Mouse (Mus musculus) erythroid progenitor cell, adult 5-6 weeks (primary cell): ENCODE results near the gene Pigk. TPM values are rescaled to one million over a fixed set of nuclear protein-coding genes. Genes with fewer than 3 reads are reported as not detected.

Source experiments
- ATAC-seq: replicated peaks from 2 replicates; pipeline ENCODE4 v1.8.0; 2016; ENCODE audit warnings: moderate number of reproducible peaks, mild to moderate bottlenecking, moderate TSS enrichment, inconsistent platforms; ENCODE audit not compliant: poor library complexity, low FRiP score, severe bottlenecking
- total RNA-seq, 2 experiments: library from RNA; stranded (forward) in 1 of 2; stranded (reverse) in 1 of 2; fragments of 150-400 nt in 1 of 2; fragments of 186-747, 209-891 nt in 1 of 2; gene quantifications; 2 replicates each; pipeline versions ENCODE4 v1.2.3 to v1.2.4; 2015 to 2017; ENCODE audit warnings: low replicate concordance in 2 of 2

Gene Pigk
- total RNA-seq, 2 experiments from 2014 or later = 21.4 to 27.5 TPM

DNA sequence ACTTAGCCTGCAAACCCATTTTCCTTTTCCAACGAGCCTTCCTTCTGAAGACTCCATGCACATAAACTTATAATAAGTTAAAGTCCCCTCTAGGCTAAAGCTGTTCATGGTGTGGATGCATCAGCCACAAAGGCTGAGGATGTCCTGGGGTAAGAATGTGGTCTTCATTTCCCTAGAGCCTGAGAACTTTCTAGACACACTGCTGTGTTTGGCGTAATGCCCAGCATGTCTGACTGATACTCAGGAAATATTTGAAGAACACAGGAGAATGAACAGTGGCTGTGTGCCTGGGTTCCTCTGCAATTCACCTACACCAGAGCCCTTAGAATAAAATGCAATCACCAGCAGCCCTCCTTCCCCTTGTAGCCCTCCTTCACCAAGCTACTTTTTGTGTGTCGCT is 117.5 kb downstream of the Pigk start:
- no peak for ATAC-seq

DNA sequence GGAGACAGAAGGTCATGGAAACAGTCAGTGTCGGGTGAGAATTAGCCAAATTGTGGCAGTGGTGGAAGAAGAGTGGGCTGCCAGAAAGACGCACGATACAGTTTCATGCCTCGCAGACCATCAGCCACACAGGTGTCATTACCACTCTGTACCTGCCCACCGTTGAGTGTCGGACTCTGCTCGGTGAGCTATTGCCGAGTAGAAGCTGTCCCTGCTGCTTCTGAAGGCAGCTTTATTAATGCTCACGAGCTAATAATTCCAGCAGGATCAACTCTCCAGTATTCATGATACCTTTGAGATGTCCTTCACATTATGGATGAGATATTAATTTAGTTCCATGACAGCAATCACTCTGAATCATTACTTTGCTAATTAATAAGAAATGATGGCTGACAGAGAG is 118.1 kb downstream of the Pigk start:
- ATAC-seq = no peak

DNA sequence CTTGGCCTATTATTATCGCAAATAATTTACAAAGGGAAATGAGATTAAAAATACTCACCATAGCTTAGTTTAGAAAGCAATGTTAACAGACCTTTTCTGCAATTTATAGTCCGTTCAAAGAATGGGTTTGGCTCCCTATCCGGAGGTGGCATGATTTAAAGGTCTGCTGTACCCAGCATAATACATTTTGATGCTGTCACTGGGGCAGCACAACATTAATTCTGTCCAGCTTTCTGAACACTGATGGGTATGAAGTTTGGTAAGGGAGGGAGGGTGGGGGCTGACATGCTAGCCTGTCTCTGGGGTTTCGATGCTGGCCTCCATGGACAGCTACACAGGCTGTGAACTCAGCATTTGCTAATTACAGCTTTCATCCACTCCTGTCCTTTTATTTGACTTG is 118.5 kb downstream of the Pigk start:
- no peak for ATAC-seq

DNA sequence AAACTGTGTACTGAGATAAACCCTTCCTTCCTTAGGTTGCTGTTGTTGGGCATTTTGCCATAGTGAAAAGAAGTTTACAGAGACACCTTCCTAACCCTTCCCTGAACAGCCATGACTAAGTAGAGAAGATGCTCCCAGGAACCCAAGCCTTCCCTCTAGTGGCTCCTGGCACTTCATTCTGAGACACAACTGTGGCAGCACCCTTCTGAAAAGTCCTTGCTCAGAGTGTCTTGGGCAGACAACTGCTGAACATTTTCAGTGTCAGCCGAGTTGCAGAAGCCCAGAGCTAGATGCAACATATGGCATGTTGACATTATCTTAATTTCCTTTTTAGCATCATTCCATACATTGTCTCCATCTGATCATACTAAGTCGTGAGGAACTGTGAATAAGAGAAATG is 123.5 kb downstream of the Pigk start:
- no peak for ATAC-seq

DNA sequence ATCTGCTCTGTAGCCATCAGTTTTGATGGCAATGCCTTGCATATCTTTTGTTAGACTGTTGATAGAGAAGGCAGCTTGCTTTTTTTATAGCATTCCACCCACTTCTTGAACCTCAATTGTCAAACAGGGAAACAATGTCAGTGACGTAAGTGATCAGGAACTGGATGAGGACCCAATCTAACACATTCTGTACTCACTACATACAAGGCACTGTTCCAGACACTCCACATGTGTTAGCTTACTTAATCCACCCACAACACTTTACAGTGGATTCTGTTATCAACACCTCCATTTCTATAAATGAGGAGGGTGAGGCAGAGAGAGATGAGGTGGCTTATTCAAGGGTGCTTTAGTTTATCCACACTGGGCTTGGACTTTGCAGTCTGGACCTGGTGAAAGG is 124.0 kb downstream of the Pigk start:
- ATAC-seq = no peak

DNA sequence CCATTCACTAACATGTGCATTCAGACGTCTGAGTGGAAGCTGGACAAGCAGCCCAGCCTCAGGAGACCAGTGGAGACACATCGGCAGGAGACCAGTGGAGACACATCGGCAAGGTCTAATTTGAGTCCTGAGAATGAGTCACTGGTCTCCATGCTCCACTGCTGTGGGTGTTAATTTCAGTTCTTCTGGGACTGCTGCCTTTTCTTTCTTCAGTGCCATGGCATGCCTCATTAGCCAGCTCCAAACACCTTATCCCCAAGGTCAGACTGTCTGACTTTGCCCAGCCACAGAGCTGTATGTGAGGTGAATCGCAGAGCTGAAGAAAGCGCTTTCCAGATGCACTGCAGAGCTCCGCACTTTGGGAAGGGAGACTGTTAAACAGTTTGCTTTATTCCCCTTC is 127.4 kb downstream of the Pigk start:
- ATAC-seq = no peak

DNA sequence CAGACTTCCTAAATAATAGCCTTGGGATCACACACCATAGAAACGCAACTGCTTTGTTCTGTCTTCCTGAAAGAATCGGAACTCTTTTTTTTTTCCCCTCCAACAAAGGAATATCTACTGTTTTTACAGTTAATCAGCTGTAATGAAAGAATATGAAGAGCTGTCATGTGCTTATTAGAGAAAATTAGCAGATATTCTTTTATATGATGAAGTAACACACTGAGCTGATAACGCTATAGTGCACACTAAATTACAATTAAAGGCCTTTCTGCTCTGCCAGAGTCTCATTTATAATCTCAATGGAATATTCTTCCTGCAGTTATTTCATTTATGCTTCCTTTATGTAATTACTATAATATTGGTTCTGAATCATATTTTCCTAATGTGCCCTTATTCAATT is 128.7 kb downstream of the Pigk start:
- ATAC-seq = no peak

DNA sequence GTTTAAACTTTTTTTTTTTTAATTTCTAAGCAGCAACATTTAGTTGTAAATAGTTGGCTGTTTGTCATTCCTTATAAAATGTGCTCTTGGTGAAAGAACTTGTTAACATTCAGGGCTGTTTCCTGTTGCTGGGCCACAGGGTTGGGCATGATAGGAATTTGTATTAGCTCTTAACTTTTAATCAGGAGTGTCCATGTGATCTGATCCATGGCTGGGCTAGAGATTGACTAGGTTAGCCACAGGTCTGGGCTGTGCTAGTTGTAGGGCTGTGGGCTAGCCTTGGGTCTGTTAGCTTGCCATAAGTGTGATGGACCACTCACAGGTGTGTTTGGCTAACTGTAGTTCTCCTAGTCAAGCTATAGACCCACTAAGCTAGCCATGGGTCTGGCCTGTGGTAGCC is 130.0 kb downstream of the Pigk start:
- no peak for ATAC-seq

DNA sequence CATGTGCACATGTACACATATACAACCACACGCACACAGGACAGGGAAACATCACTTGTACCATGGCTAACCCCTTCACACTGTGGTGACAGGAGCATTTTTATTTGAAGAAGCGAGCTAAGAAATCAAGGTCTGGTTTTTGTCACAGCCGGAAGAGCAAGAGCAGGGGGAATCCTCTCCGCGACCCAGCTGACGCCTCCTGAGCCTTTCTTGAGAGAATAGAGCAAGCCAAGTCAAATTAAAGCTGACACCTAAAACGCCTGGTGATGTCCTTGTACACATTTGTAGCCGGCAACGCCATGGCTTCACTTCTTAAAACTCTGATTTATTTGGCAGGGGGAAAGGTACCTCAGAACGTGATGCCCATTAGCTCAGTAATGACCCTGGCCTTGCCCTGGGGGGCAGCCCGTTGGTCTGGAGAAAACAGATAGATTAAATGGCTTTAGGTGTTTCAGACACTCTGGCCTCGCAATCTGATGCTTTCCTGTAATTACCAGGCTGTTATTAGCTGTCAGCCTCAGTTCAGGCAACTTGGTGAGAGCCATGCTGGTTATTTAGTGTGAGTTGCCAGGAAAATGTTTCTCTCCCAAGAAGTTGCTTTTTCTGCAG is 141.2 kb downstream of the Pigk start:
- ATAC-seq = no peak

DNA sequence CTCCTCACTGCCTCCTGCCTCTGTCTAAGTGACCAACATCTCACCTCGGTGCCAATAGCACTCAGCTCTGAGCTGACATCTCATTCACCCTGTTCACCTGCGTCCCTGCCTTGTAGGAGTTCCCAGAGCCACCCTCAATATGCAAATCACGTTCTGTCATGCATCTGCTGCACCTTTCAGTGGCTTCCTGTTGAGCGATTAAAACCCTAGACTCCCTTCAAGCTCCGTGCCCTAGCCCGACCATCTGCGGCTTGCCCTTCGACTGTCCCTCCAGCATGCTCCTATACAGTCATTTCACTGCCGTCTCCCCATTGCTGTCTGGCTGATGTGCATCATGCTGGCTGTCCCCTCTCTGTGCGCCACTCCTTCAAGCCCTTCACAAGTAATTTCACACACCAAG is 142.2 kb downstream of the Pigk start:
- ATAC-seq = no peak

DNA sequence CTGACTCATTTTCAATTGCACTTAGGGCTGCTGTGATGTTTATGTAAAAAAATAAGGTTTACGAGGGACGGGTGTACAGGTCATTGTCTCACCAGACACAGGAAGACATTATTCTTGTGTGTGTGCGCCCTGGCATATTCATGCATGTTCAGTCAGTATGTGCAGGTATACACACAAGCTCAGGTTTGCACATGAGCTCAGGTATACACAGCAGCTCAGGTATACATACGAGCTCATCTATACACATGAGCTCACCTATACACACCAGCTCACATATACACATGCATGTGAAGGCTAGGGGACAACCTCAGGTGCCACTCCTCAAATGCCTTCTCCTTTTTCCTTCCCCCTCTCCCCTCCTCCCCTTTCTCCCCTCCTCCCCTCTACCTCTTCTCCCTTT is 147.6 kb downstream of the Pigk start:
- ATAC-seq = no peak

DNA sequence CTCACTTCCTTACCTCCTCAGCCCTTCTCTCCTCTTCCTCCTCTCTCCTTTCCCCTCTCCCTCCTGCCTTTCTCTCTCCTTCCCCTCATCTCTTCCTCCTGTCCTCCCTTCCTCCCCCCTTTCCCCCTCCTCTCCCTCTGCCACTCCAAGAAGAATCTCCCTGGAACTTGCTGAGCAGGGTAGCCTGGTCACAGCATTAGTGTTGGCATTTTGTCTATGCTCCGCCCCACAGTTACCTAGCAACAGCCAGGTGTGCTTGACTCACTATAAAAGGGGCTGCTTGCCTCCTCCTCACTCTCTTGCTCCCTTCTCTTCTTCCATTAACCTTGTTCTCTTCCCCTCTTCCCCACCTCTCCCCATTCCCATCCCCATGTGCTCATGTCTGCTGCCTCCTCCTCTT is 148.1 kb downstream of the Pigk start:
- ATAC-seq = no peak

DNA sequence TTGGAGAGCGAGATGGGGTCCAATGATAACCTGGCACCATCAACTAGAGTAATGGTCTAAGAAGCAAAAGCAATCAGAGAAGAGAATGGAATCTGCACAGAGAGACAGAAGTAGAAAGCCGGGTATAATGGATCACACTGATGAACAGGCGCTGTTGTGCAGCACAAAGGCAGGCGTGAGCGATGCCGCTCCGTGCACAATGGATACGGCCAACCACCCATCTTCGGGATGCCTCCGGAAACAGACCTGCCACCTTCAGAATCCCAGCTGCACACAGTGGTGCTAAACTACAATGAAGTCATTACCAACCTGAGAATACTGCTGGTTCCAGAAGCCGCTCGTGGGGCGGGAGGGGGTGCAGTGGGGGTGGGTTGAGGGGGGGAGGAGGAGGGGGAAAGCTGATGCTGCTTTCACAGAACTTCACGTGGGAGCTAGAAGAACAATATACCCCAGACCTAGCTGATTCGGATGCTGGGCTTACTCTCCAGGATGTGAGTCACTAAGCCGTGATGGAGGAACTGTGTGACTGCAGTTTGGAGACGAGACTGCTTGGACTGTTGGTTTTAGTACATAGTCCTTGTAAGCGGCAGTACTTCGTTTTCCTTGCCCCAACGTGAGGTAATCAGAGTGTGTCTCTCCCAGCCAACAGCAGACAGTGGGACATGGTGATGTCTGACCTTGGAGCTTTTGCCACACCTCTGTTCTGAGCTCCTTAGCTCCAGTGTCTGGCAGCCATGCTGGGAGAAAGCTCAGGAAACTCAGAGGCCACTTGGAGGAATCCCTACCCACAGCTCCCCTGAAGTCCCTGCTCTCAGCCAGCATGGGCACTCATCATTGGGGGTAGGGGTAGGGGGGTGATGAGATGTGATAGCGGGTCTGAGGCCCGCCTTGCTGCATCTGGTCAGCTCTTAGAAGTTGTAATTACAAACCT is 152.4 kb downstream of the Pigk start:
- ATAC-seq = no peak

DNA sequence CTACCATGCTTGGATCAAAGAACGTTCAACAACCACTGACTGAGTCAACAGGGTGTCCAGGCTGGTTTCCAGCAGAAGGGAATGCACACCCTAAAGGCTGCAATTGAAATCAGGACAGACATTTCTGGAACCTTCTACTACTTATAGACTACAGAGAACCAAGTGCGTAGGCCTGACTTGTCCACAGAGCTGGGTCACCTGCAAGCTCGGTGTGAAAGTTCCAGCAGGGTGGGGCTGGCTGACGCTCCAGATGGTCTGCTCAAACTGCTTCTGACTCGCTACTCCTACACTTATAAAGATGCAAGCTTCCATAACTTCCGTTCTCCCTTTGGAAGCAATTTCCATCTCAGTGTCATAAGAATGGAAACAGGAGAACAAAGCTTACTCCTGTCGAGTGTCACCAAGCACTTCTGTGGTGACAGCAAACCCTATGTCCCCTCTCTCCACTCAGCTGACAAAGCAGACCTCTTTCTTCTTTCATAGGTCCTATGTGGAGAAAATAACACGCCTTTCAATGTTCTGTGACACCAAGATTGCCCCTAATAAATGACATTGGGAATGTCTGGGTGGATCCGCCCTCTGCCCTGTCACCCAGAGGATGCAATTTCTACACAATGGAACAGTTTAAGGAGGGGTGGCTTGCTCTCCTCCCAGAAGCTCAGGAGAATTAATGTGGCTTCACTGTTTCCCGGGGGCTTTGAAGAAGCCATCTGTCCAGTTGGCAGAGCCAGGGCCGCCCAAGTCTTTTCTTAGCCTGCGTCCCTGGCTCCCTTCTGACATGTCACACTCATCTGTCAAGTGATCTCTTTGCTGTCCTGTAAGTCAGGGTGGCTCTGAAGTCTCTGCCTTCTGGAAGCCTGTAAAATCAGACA is 154.0 kb downstream of the Pigk start:
- no peak for ATAC-seq

DNA sequence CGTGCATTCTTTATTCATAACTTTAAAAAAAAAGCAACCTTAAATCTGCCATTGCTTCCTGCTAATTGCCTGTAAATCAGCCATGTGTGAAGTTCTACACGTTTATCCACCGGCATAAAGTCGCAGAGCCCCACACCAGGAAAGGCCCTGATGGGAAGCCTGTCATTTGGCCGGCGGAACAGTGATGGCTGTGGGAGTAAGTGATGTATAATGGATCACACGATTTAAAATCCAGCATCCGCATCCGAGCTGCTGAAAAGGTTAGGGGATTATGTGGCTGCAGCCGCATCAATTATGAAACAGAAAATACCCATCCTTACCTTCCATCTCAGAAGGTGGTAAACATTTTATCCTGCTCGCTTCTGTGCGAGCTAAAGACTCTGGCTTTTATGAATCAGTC is 158.2 kb downstream of the Pigk start:
- ATAC-seq = no peak

DNA sequence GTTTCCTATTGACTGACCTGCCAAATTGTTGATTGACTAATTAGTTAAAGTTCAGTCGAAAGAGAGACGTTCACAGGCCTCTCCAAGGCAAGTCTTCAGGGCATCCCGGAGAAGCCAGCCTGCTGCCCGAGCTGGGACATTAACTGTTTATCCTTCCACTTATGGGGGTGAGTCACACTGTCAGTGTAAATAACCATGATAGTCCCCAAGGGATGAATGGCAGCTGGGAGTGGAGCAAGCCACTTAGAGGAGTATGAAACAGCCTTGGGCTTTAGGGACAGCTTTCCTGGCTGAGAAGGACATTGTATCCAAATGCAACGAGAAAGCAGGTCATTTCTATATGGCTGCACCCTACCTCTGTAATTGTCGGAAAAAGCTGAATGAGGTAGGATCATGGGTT is 158.7 kb downstream of the Pigk start:
- no peak for ATAC-seq

DNA sequence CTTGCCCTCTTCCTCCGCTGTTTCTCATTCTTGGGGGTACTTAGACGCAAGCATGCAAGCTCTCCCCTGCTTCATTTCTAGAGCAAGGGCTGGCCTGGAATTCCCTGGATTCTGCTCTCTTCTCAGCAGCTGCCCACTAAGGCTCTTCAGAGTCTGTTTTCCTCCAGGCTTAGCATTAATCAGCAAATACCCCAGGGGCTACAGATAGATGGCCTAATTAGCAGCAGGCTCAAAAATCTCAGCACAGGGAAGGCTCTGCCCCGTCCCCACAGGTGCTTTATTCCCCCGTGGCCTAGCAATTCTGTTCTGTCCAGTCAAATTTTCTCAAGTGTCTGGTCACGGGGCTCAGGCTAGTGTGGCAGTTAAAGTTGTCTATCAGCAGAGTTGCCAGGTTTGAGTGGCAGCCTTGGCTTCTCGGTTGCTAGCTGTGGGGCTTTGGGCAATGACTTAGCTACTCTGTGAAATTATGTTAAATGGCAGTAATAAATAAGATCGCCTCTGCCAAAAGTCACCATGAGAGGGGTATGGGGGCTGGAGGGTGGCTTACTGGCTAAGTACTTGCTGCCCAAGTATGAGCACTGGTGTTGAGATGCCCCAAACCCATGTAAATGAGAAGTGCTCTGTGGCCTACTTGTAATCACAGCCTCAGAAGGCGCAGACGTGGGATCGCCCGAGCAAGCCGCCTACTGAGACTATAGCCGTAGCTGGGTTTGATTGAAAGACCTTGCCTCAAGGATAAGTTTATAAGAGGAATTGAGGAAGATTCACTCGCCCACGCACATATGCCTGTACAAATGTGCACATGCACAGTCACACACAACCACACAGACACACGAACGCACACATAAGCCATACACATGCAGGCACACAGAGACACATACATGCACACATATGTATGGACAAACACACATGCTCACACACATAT is 160.8 kb downstream of the Pigk start:
- ATAC-seq = no peak

DNA sequence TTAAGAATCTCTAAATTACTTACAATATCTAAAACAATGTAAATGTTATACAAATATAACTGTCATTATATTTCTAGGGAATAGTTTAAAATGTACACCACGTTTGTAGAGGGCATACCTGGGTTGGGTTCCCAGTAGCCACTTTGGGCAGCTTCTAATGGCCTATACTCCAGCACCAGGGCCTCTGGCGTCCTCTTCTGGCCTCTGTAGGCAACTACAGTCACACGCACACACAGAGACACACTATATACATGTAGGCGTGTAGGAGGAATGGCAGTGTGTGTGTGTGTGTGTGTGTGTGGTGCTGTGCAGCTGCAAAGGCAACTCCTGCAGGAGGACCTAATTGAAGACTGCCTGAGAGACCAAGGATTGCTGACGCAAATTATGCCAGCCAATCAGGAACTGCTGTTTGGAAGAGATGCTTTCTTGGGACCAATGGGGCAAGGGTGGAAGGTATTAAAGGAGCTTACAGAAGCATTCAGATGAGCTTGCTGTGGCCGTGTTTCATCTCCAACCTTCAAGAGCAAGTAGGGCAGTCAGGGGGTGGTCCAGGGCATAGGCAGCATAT is 161.9 kb downstream of the Pigk start:
- no peak for ATAC-seq

DNA sequence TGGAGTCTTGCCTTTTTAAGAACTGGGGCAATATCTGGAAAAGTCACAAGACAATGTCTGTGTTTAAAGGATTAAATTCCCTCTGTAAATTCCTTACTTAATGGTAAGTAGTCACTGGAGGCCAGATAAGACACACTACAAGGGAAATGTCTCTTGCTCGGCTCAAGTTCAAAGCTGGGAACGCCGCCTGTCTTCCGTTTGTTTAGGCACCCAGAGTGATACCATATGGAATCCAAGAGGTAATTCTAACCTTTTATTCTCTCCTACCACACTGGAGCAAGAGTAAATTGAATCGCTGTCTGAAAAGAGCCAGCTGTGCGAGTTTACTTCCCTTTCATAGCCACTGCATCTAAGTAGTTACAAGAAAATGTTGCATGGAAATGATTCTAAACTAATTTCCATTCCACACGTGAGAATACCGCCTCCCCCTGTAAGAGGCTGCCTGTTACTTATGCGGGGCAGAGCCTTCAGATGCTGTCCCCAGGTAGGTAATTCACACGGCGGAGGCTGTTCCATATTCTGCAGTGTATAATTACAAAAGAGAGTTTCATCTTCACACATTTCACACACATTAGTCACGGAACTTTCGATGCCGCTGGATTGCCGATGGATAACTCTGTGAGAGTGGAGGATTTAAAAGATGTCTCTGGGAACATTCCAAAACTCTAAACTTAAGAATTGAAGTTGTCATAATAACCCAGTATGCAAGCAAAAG is 166.4 kb downstream of the Pigk start:
- ATAC-seq = no peak
